Mouse (Mus musculus) MEL-GATA-1-ER (cell line): ENCODE data around the gene Ifna1.

Experiments
- DNase-seq: peaks from one replicate; pipeline ENCODE4 v3.0.0-alpha.2; 2012; ENCODE audit warnings: low read depth; ENCODE audit errors: extremely low read depth

The Ifna1 gene

GRCm38 (mm10) chr4:88872691-88873090 is 22.8 kb downstream of the Ifna1 start:
- DNase-seq, result peak; percentile 40

DNA sequence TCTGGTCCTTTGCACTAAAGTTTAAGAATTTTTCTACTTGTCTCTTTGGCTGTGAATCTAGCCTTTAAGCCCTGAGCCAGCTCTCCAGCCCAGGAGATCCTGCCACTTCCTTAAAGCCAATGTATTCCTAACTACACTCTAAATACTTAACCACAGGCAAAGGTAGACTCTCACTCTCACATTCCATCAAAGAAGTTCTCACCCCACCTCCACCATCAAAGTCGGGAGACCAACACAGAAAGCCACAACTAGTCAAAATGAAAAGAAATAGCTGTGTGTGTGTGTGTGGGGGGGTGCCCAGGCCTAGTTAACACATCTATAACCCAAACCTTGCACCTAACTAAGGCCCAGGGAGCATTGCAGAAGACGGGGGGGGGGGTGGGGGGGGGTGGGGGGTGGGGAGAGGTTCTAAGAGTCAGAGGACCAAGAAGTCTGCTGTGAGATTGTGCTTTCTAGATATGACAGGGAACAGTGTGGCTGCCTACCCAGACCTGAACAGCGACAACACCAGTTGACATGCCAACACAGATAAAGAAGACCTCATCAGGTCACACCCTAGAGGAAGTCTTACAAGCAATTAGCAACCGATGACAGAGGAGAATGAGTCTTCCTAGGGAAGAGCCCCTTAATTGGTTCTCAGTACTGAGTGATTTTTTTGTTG is 25.7 kb downstream of the Ifna1 start:
- DNase-seq, result peak; percentile 76

GRCm38 (mm10) chr4:88876520-88876919 is 26.6 kb downstream of the Ifna1 start:
- DNase-seq, result no peak

GRCm38 (mm10) chr4:88878246-88878645 is 28.4 kb downstream of the Ifna1 start:
- peak; percentile 64 for DNase-seq

DNA sequence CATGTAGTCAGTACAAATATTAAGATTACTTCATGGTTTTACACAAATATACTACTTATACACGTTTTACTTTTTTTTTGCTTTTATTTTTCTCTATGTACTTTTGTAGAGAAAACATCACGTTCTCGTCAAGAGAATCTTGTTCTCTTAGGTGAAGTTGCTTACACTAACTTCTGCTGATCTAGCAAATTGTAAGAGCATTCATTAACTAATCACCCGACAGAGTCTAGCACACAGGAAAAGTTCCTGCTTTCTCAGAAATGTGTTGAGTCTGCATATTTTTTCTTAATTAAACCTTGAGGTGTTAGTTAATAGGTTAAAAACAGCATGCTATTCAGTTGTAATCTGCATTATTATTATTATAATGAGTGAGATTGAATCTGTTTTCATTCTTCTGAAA is 28.9 kb downstream of the Ifna1 start:
- DNase-seq, result no peak

DNA sequence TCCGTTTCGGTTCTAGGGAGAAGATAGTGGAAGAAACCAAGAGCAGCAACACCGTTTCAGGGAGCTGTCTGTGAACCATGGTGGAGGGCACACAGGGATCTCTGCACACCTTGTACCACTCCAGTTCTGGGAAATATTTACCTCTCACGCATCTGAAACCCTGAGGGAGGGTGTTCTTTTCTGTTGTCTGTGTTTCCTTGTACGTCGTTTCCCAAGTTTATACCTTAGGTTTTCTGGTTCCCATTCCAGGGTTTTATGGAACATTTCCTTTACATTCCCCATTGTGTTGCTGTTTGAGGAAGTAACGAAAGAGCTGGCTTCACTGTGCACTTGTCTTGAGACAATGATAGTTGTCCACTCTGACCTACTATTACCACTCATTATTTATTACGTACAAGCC is 30.2 kb downstream of the Ifna1 start, which contains the start of gene Ifne:
TSS of gene Ifne (minus strand) at position 101 of the 400 bp plus-strand sequence.
- DNase-seq, result no peak

DNA sequence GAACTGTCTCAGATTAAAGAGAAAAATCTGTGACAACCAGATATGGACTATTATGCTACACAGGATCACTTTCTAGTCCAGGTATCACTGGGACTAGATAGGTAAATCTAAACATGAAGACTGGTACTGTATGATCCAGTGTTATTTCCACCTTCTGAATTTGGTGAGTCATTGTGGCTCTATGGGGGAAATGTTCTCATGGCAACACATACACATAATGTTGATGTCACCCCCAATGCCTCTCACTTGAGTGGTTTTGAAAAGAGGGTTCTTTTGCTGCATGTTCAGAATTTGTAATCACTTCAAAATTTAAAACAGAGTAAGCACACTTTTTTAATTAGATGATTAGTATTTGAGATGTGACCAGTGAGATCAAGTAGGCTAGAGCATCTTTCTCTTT is 38.3 kb downstream of the Ifna1 start:
- no peak for DNase-seq

GRCm38 (mm10) chr4:88893201-88893754 is 43.4 kb downstream of the Ifna1 start:
- no peak for DNase-seq
